Mouse (Mus musculus) cerebellum, adult 11 months (tissue): Measurements from ENCODE around the gene Foxn3.

Source experiments
- DNase-seq: peaks from one replicate; pipeline ENCODE4 v3.0.0; 2022

Foxn3 gene

DNA sequence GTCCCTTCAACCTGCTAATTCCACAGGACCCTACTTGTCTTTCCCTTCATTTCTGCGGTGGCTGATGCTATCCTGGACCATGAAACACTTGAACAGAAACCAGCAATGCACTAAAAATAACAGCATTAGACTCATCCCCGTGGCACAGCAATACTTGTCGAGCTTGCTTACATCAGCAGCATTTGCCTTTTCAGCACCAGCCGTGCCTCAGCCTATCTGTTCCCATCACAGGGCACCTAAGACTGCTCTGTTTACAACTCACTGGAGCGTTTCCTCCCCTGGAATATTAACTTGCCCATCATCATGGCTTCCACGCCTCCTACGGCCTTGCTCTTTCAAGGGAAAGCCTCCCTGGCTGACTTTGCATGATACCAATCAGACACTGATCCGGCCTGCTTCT, 185.1 kb downstream of the Foxn3 start:
- DNase-seq, result no peak

DNA sequence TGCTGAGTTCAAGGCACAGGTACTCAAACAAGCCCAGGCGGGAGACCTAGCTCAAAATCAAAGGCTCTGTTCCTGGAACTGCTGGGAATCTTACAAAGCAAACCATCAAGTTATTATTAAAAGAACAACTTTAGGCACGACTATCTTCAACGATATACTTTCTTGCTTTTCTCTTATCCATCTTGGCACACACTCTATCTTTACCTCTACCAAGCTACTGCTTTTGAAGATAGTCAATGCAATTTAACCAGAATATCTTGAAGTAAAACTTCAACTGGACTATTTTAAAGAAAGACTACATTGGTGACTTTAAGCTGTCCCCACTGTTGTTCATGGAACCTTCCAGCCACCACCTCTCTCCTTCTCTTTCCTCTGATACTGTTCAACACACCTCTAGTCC, 185.7 kb downstream of the Foxn3 start:
- DNase-seq, result no peak

DNA sequence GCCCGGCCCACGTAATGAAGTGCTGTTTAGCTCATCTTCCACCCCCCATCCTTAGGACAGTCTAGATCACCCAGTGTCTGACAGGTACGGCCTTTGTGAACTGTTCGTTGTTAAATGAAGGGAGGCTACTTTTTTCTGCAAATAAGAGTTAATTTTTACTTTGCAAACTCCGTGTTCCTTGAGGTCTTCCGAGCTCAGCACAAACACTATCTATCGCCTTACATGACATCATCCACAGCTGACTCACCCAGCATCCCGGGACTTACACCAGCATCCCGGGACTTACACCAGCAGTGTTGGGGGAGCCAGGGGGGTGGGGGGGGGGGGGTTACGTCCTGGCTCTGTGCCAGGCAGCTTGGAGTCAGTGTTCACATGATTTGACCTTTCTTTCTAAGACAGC, 186.3 kb downstream of the Foxn3 start:
- DNase-seq, result no peak

GRCm38 (mm10) chr12:99375878-99376454, 187.4 kb downstream of the Foxn3 start:
- DNase-seq, result no peak

DNA sequence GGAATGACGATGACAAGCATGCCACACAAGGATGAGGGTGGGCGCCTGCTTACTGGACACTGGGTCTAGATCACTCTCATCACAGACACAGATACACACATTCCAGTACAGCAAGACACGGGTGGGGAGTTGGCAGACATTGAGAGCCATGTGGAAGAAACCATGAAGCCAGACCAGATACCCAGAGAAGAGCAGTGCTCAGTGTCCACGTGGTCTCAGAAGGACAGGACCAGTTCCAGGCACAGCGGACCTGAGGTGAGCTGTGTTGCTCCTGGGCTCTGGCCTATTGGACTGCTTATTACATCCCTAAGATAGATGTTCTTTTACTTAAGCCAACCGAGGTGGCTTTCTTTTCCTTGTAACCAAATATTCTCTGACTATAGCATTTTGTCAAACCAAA, 188.0 kb downstream of the Foxn3 start:
- no peak for DNase-seq

- peak; percentile 78 for DNase-seq
Observed at GRCm38 (mm10) chr12:99374099-99374600, 189.2 kb downstream of the Foxn3 start.

GRCm38 (mm10) chr12:99373584-99373983, 189.8 kb downstream of the Foxn3 start:
- DNase-seq, result no peak

GRCm38 (mm10) chr12:99371500-99371899, 191.9 kb downstream of the Foxn3 start:
- no peak for DNase-seq

- no peak for DNase-seq
Observed at GRCm38 (mm10) chr12:99368251-99368650, 195.1 kb downstream of the Foxn3 start.

DNA sequence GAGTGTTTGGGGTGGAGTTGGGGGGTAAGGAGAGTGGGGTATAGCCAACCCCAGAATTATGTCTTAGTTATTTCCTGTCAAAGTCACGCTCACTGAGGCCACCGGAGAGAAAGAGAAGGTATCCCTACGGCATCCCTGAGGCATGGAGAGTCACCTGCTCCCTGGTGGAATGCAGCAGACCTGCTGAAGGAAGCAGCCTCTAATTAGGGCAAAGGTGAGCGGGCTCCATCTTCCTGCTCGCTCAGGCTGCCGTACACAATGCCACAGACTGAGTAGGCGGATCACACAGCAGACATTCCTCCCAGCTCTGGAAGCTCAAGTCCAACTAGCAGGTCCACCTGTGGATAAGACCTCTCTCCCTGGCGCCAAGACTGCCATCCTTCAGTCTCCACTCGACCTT, 197.4 kb downstream of the Foxn3 start:
- DNase-seq, result no peak

- peak; percentile 81 for DNase-seq
Observed at GRCm38 (mm10) chr12:99364201-99364600, 199.2 kb downstream of the Foxn3 start.

DNA sequence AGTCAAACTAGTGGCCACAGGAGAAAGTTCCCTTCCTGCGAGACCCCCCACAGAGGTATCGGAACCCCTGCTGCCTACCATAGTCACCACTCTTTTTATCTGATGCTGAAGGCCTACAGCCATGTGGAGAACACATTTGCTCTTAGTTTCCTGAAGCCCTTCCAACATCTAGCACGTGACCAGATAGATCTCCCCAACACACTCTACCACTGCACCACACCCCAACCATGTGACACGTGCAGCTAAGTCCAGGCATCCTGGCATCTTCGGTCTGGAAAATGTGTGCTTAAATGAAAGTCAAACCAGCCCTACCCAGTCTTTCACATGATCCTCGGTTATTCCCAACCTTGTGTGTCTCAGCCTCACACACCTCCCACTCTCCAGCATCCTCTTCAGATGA, 200.4 kb downstream of the Foxn3 start:
- no peak for DNase-seq

DNA sequence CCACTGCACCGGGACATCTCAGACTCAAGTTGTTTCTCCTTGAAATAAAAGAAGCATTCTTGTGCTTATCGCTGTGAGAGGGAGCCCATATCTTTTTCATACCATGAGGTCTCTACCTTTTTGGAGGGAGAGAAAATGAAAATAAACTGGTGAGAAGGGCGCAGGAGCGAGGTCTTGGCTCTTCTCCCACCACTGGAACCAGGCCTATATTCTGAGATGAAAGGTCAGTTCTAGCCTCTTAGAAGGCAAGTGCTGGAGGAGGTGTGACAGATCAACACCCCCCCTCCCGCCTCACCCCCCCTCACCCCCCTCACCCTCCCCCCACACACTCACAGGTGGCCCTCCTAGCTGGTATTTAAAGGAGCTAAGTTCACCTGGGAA, 201.6 kb downstream of the Foxn3 start:
- no peak for DNase-seq

- no peak for DNase-seq
Observed at GRCm38 (mm10) chr12:99360958-99361751, 202.2 kb downstream of the Foxn3 start.

DNA sequence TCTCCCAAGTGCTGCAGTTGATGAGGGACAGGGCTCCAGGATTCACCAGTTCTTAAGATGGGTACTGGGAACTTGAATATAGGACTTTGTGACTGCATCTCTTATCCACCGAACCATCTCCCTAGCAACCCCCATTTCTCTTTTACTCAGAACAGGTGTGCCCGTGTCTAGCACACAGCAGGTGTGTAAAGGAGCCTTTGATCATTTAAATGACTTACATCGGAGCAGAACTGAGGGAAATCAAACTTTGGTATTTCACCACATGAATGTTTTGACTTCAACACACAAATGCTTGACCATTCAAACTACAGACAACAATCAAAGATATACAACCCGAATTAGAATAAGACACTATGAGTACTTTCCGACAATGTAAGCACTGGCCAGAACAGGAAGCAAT, 204.7 kb downstream of the Foxn3 start:
- DNase-seq, result no peak

DNA sequence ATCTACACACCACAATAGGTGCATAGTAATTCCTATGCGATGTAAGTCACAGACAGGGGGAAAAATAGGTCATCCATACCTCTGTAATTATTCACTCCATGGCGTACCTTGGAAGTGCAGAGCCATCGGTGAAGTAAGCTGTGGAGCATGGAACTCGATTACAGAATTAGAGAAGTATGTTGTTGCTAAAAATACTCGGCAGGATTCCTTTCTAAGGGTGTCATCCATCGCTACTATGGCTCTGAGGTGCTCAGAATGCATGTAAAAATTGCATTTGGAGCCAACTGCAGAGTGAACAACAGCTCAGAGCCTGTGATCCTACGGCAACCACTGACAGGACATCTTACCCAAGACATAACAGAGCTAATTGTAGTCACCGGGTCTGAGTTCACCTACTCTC, 206.7 kb downstream of the Foxn3 start:
- DNase-seq, result no peak

GRCm38 (mm10) chr12:99353692-99354091, 209.7 kb downstream of the Foxn3 start:
- no peak for DNase-seq

DNA sequence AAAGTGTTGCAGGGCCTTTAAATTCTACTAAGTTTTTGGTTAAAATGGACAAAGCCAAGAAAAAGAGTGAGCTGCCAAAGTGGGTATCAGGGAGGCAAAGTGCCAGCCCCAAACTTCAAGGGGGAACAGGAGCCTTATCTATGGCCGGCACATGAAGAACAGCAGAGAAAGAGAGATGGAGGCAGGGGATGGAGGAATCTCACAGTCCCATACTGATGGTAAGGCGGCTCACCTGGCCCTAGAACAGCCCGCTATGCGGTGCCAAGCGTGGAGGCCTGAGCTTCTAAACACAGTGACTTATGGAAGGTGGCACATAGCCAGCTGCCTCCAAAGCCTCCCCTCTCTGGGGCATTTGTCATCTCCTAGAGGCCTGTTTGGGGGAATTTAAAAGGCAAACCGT, 210.8 kb downstream of the Foxn3 start:
- DNase-seq, result no peak

DNA sequence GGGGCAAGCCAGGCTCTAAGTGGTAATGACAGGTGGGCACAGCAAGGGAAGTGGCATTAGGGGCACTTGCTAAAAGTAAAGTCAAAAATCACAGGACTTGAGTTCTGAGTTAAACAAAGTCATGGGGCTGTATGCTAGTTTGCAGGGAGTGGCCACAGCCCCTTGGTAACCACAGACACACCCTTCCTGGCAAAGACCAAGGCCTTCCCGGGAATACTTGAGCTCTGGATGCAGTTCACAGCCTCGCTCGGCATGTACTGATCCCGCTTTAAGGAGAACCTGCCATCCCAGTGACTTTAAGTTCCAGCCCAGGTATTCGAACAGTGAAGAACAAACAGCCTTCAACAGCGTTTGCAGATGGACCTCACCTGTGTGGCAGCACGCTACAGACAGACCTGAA, 211.2 kb downstream of the Foxn3 start:
- no peak for DNase-seq

DNA sequence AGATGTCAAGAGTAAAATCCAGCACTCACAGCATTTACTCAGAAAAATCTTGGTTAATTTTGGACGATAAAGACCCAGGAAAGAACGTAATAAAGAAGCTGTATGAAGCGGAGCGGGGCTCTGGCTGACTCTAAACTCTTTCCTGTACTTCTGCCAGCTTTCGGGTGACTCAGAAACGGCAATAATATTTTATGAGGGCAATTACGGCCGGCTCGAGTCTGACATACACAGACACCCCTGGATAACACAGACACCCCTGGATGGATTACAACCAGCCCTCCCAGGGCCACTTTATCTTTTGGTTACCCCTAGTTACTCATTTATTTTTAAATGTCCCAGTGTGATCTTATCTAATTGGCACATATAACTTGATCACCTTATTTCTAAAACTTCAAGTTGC, 211.7 kb downstream of the Foxn3 start:
- no peak for DNase-seq

GRCm38 (mm10) chr12:99349650-99349997, 213.8 kb downstream of the Foxn3 start:
- no peak for DNase-seq

DNA sequence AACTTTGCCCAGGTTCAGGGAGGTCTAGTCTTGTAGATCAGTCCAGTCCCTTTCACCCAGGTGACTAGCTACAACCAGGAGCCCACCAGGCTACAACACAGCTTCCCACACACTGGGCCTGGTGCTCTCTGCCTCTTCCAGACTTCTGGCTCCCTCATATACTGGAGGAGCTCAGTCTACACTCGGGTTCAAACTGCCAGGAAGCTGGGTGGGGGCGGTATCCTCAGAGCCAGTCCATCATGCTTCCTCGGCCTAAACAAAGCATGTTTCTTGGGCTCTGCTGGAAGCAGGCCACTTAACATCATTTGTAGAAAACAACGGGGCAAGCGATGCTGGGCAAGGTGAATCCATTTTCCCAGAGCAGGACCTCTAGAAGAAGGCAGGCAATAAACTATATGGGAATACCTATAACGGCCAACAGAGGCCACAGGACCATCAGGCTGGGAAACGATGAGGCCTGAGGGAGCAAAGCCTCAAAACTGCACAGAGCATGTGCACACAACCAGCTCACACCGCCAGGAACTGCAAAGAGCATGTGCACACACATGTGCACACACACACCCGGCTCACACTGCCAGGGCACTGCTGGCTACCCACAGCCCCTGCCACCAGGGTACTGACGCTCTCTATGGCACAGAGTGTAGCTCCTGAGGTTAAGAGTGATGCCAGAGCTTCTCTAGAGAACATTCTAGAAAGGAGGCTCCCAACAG, 214.3 kb downstream of the Foxn3 start:
- DNase-seq, result no peak

DNA sequence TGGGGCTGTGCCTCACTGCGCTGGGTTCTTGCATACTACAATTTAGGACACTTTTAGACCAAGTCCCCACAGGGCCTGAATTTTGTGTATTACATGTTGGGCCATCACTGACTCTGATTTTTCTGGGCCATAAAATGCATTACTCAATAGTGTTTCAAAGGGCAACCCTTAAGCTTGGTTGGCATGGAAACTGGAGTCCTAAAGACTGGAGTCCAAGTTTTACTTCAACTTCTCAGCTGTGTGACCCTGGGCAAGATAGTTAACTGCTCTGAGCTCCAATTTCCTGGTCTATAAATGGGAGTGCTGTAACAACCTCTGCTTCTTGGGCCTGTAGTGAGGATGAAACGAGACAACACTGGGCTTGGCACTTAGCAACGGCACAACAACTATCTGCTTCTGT, 215.9 kb downstream of the Foxn3 start:
- no peak for DNase-seq

GRCm38 (mm10) chr12:99346982-99347381, 216.4 kb downstream of the Foxn3 start:
- DNase-seq, result no peak
